Mouse (Mus musculus) layer of hippocampus, postnatal 14 days (tissue): ENCODE data around the gene Itpa. TPM values are rescaled to one million over a fixed set of nuclear protein-coding genes. Genes with fewer than 3 reads are reported as not detected.

Experiments used
- DNase-seq, 2 experiments: peaks; one replicate each; pipeline ENCODE4 v3.0.0; 2021 to 2022; ENCODE audit warnings: low spot score in 2 of 2, mixed read lengths in 1 of 2
- total RNA-seq, 2 experiments: library from RNA; stranded (reverse); gene quantifications; 2 replicates each; pipeline ENCODE4 v1.2.3; 2021

Gene Itpa
- total RNA-seq, 2 experiments from 2014 or later = 37.4 to 39.9 TPM

DNA sequence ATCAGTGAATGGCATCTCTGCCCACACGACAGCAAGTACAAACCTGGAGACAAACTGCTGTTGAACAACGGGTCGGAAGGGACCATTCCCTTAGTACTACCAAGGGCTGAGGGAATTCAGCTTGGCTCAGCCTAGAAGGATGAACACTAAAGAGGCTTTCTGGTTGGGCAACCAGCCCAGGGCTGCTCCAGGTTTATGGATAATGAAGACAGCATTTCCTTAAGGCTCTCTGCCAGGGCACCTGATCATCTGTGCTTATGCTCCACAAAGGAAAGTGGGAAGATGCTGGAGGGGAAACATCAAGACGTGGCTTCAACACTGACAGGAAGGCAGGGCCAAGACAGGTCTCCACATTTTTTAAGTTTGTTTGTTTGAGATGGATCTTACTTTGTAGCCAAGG, 57.0 kb downstream of the Itpa start:
- no peak for DNase-seq

DNA sequence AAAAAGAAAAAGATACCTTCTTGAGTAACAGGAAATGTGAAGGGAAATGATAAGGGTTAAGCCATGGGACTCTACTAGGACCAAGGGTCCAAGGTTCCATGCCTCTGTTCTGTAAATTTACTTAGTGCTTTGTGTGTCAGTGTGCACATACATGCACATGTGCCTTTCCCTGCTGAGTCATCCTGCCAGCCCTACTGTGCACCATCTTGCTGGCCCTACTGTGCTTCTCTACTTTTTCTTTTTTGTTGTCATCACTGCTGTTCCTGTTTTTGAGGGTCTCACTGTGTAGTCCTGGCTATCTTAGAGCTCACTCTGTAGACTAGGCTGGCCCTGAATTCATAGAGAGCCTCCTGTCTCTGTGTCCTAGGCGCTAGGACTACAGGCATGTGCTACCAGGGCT, 60.3 kb downstream of the Itpa start:
- DNase-seq = no peak

DNA sequence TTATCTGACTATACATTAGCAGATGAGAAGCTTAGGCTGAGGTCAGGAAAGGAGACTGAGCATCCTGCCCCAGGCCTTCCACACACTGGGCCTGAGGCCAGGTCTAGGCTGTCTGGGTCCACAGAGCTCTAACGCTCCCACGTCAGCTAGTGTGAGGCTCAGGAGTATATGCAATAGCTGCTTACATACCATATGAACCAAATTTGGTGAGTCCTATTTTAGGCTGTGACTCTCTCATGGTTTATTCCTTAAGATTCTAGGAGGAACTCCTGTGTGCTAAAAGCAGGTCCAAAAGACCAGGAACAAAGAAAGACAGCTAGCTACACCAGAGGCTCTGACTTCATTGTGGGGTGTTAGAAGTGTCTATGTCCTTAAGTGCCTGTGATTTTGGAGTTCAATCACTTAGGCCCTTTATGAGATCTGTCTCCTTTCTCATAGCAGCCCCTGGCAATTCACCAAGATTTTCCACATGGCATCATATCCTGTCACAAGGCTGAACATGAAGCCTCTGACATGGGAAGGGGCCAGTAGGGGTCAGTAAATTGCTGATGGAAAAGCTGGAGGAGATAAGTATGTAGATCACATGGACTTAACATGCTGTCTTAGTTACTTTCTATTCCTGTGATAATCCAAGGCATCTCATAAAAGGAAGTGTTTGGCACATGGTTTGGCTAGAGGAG, 61.6 kb downstream of the Itpa start:
- DNase-seq = no peak

DNA sequence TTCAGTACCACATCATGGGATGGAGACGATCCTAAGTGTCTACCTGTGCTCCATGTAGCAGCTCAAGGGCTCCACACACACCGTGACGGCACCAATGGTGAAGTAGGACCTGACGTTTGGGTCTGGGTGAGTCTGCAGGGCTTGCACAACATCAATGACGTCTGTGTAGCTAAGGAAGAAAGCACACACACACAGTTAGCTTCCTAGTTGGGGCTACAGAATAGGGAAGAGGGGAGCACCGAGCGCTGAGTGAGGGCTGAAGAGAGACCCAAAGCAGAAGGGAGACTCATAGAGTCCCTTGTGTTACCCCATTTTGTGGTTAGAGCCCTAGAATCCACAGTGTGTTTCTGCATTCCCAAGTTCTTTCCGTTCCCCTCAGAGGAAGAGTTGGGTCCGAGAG, 63.3 kb downstream of the Itpa start:
- no peak for DNase-seq

Other genes with a start within 250 kb of the Itpa start
- 10 to 100 TPM; 85.3 to 87.5 TPM for gene Vps16, start 243.3 kb upstream of the Itpa start, total RNA-seq
- gene Pced1a, start 242.9 kb upstream of the Itpa start, total RNA-seq = 10 to 100 TPM; 21.8 to 22.0 TPM
- gene Ptpra, start 217.3 kb upstream of the Itpa start, total RNA-seq = 100 to 1,000 TPM; 307 to 312 TPM
- gene Mrps26, start 103.9 kb upstream of the Itpa start, total RNA-seq = 10 to 100 TPM; 80.2 to 82.6 TPM
- not detected for gene Oxt, start 91.4 kb upstream of the Itpa start, total RNA-seq
- 1 to 10 TPM in 1 of 2 experiments, not detected in 1; 2.1 TPM for gene Avp, start 85.1 kb upstream of the Itpa start, total RNA-seq
- gene Fastkd5, start 37.6 kb upstream of the Itpa start, total RNA-seq = 1 to 10 TPM; 8.1 to 8.2 TPM
- gene Ubox5, start 37.6 kb upstream of the Itpa start, total RNA-seq = 1 to 10 TPM; 7.3 to 8.5 TPM
- 10 to 100 TPM; 73.7 to 79.3 TPM for gene Lzts3, start 24.8 kb upstream of the Itpa start, total RNA-seq
- gene Ddrgk1, start 3.0 kb upstream of the Itpa start, total RNA-seq = 10 to 100 TPM; 80.9 to 81.2 TPM
- under 1 TPM; 0.12 to 0.48 TPM for gene Slc4a11, start 29.9 kb downstream of the Itpa start, total RNA-seq
- 10 to 100 TPM; 80.0 to 83.6 TPM for gene 4930402H24Rik, start 238.8 kb downstream of the Itpa start, total RNA-seq
- 100 to 1,000 TPM; 117 to 122 TPM for gene Atrn, start 238.9 kb downstream of the Itpa start, total RNA-seq